Mouse (Mus musculus): ENCODE measurements around the gene Gpr61.

Gpr61 gene

GRCm38 (mm10) chr3:108154656-108155055 lies at the start of gene Gpr61:
Gene Gpr61 (minus strand): TSS chr3:108154882.
- peak; percentile 23 for DNase-seq (ENCODE audit: low read depth, low spot score)

GRCm38 (mm10) chr3:108204470-108204869 lies 49.8 kb upstream of the Gpr61 start:
- DNase-seq (ENCODE audit: low read depth, low spot score), result no peak

DNA sequence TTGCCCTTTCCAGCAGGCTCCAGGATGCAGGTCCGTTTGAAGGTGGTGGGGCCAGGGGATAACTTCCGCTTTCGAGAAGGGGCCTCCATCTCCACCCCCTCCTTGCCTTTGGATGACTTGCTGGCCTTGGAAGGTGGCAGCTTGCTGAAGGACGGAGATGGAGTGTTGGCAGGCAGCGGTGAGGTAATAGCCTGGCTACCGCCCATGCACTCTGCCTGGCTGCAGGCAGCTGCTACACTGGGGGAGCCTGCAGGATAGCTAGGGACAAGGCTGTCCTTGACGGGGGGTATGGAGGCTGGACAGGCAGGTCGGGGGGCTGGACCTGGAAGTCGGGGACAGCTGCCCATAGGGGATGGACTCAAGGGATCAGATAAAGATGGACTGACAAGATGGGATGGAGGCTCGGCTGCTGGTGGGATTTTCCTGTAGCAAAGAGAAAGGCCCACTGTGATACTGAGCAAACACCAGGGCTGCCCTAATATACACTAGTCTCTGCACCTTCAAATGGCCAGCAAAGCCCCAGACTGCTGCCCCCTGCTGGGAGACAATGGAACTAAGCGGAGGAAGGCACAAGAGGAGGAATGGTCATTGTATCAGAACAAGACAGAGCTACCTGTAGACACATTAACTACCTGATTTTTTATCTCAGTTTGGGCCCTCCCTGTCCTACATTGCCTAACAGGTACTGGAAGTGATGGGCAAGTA lies 49.1 kb upstream of the Gpr61 start:
- DNase-seq (ENCODE audit: low read depth, low spot score), result no peak

- no peak for DNase-seq (ENCODE audit: low read depth, low spot score)
Measured at GRCm38 (mm10) chr3:108203212-108203611, 48.5 kb upstream of the Gpr61 start.

GRCm38 (mm10) chr3:108202506-108202905 lies 47.8 kb upstream of the Gpr61 start:
- no peak for DNase-seq (ENCODE audit: low read depth, low spot score)

GRCm38 (mm10) chr3:108200329-108201323 lies 45.9 kb upstream of the Gpr61 start, which contains the start of gene Cyb561d1:
Gene Cyb561d1 (minus strand): TSS chr3:108201212.
- DNase-seq (ENCODE audit: low read depth, low spot score), result no peak

- DNase-seq (ENCODE audit: low read depth, low spot score), result no peak
Measured at GRCm38 (mm10) chr3:108199231-108199630, 44.5 kb upstream of the Gpr61 start.

GRCm38 (mm10) chr3:108197066-108197497 lies 42.4 kb upstream of the Gpr61 start:
- DNase-seq (ENCODE audit: low read depth, low spot score), result no peak

DNA sequence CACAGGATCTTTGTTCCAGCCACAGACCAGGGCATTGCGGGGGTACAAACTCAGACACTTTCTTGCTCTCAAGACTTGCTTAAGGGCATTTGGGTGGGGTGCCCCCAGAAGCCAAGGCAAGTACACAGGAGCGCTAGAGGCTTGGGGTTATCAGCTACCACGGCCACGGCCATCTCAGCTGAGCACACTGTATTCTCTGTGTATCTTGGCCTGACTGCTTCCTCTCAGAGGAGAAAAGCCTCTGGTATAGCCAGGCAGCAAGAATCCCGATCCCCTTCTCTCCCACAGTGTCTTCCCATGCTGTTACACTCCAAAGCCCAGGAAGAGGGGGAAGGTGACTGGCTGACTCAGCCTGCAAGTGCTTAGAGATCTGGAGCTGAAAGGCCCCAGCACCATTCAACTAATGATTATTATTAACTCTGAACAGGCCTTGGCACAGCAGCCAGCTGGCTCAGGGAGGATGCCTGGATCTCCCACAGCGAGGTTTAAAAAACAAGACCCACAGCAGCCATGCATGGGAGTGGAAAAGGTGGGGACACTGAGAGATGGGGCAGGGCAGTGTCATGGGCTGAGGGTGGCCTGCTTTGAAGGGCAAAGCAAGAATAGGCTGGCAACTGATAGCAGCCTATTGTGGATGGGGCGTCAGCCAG lies 41.4 kb upstream of the Gpr61 start:
- DNase-seq (ENCODE audit: low read depth, low spot score), result no peak

DNA sequence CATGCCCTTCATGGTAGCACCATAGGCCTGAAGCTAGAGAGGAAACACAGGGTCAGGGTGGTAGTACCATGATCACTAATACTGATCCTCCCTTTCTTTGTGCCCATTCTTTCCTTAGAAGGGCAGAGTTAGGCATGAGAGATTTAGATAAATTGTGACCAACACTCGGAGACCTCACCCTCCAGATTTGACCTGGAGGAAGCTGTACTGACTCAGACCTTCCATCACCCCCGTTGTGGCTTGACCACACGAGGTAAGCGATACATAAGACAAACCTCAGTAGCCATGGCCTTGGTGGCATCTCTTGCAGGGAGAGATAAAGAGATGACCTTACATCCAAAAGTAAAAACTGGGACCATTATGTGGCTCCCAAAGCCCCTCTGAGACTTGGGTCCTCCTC lies 40.6 kb upstream of the Gpr61 start:
- no peak for DNase-seq (ENCODE audit: low read depth, low spot score)

GRCm38 (mm10) chr3:108193686-108194085 lies 39.0 kb upstream of the Gpr61 start:
- DNase-seq (ENCODE audit: low read depth, low spot score), result no peak

GRCm38 (mm10) chr3:108189897-108190296 lies 35.2 kb upstream of the Gpr61 start:
- DNase-seq (ENCODE audit: low read depth, low spot score), result no peak

DNA sequence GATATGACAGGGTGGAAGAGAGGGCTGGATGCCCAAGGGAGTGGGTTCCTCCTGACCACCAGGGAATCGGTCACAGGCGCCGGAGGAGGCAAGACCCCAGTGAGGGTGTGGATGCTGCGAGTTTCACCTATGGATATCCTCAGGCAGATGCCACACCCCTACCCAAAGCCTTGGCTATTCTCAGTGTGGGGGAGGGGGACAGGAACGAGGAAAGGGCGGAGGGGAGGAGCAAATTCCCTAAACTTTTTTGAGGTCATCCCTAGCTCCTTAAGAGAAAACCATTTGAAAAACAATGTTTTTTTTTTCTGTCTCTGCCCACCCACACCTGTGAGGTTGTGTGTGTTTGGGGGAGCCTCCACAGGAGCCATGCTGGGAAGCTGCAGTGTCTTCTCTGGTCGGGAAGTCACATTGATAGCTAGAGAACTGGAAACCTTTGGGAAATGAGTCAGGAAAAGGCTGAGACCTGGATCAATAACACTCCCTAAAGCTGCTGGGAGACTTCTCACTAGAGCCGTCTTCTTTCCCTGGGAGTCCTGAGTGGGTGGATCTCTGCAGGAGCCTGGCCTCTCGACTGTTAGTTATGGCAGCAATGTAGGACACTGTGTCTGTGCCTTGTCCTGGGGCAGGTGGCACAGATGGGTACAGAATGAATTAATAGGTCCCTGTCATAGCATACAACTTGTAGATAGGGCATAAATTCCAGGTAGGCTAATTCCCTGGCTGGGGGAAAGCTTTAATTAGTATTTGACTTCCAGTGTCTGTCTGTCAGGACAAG lies 34.2 kb upstream of the Gpr61 start:
- DNase-seq (ENCODE audit: low read depth, low spot score), result no peak

DNA sequence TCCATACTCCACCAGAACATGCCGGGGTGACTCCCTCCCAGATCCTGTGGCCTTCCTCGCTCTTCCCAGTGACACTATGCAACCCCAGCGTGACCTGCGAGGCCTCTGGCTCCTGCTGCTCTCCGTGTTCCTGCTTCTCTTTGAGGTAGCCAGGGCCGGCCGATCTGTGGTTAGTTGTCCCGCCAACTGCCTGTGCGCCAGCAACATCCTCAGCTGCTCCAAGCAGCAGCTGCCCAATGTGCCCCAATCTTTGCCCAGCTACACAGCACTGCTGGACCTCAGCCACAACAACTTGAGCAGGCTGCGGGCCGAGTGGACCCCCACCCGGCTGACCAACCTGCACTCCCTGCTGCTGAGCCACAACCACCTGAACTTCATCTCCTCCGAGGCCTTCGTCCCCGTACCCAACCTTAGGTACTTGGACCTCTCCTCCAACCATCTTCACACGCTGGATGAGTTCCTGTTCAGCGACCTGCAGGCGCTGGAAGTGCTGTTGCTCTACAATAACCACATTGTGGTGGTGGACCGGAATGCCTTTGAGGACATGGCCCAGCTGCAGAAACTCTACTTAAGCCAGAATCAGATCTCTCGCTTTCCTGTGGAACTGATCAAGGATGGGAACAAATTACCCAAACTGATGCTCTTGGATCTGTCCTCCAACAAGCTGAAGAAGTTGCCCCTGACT lies 32.6 kb upstream of the Gpr61 start:
- no peak for DNase-seq (ENCODE audit: low read depth, low spot score)

DNA sequence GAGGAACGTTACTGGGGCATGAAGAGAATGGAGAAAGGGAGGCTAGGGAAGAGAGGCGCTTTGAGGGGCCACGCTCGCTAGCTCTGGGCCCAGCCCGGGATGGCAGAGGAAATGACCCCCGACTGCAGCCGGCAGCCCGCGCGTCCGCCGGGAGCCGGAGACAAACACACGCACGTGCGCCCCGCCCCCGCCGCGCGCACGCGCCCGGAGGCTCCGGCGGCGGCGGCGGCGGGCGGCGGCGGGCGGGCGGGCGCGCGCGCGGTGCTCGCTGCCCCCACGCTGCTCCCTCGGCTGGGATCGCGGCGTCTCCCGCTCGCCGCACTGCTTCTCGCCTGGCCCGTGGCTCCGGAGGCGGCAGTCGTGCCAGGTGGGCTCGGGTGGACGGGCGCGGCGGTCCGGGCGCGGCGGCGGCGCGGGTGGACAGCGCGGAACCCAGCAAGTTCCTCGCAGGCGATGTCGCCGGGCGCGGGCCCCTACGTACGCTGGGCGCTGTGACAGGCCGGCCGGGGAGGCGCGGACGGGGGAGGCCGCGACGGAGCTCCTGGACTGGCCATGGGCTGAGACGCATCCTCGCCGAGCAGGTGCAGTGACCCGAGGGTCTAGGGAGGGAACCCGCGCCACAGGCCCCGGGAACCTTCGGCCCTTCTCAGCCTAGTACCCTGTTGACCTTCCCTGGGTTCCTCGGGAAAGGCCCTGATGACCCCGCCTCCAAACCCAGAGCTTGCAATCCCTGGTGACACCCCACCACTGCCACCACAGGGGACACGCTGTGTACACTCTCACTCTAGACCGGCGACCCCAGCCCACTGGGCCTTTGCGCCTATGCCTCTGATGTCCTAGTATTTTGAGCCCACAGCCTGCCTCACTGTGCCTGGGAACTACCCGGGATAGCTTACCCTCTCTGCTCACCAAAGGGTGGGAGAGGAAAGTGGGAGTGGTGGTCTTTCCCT lies 31.7 kb upstream of the Gpr61 start, which contains the start of gene Amigo1:
TSS of gene Amigo1 (plus strand) at position 238 of the 950 bp plus-strand sequence.
- no peak for DNase-seq (ENCODE audit: low read depth, low spot score)

DNA sequence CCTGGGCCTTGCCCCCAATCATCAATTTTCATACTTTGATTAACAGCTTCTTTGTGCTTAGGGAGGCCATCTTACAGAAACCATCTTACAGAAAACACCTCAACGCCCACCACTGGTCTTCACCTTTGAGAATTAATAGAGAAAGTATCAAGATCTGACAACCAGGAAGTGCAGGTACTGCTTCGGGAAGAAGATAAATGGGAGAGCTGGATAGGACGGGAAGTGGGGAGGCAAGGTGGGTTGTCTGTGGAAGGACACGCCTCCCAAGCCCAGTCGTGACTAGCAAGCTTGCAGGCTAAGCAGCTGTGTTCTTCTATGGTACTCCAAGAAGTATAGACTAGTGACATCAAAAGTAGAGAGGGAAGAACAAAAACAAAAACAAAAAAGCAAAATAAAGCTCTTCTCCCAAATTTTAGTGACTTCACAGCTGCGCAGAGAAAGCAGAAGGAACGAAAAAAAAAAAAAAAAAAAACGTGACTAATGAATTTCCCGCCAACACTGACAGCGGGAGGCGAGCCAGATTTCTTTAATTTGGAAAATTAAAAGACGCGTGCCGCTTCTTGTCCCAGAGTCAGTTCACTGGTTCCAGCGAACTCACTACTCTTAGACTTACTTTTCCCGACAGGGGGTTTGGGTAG lies 30.9 kb upstream of the Gpr61 start:
- no peak for DNase-seq (ENCODE audit: low read depth, low spot score)

GRCm38 (mm10) chr3:108184742-108185141 lies 30.1 kb upstream of the Gpr61 start:
- DNase-seq (ENCODE audit: low read depth, low spot score), result no peak

DNA sequence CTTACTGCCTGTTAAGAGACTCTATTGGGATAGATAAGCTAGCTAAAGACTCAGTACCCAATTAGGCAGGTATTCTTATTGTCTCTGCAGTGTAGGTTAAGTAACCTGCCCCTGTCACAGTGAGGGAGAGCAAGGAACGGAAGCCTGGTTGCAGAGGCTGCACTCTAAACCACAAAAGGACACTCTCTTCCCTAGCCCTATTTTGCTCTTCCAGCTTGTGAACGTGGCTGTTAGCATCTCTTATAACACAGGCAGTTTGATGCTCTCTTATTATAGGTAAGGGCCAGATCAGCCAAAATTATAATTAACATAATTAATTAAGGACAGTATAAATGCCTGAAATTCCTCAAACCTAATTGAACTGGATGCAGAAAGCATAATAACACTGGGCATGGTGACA lies 25.8 kb upstream of the Gpr61 start:
- no peak for DNase-seq (ENCODE audit: low read depth, low spot score)

All from retina, adult 2 months (tissue).